Mouse (Mus musculus): ENCODE measurements at regions not wholly inside any gene's neighbourhood (a gene's known extent, or its start where the extent isn't known, plus 50 kb on each side); places are given as distances from the start of the nearest gene placed in this dataset.

DNA sequence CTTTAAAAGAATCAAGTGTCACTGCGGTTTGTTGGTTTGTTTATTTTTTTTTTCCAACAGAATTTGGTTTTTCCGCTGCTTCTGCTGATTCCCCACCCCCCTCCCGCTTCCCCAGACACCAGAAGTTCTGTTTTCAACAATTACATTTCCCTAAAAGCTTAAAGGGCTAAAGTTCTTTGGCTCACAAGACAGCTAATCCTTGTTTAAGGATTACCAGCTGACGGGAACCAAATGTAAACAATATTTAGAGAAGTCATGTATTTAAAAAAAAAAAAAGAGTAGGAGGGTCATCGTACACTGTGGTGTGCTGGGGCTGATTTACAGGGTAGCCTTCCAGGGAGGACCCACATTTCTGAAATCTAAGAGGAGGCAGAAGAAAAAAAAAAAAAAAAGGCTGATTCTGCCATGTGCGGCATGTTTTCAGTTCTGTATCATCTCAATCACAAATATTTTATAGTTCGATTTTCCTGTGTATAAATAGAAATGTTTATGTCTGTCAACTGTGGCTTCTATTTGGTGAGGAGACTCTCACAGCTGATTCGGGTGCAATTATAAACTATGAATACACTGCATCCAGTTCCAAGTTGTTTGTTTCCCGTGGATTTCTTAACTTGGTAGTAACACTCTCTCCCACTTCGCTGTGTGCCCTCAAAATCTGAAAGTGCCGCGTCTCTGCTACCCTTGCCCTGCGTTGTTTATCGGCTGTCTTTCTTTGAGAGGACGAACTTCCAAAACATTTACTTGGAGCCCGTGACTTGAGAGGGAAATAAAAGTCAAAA is 456.3 kb upstream of the Jarid2 start:
- ChIA-PET POLR2A (interaction anchor here in 1 of 4 experiments (0.7 to 1.0 kb wide), 2 partner anchors 139 to 388 kb away, joined by 3 read pairs; no protein-coding TSS in a partner anchor), CTCF (interaction anchor here in 3 of 4 experiments (0.7 to 1.3 kb wide), 3 partner anchors 18 to 413 kb away, joined by 4 to 6 read pairs (median 6); no protein-coding TSS in a partner anchor)

DNA sequence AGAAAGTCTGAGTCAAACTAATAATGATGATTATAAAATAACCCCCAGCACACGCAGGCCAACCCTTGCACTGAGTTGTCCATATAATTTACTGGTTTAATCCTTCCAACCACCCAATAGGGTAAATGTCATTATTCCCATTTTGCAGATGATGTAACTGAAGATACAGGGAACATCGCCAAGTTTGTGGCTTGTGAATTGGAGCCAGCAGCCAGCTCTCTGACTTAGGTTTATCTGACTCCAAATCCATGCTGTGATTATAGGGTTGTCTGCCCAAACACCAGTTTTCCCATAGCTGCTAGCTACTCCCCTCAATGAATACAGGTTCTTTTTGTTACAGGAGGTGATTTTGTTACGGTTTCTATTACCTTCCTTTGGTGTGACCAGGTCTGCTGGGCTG is 451.3 kb upstream of the Jarid2 start:
- POLR2A ChIA-PET, result no interaction called here
- CTCF ChIA-PET, result no interaction called here

DNA sequence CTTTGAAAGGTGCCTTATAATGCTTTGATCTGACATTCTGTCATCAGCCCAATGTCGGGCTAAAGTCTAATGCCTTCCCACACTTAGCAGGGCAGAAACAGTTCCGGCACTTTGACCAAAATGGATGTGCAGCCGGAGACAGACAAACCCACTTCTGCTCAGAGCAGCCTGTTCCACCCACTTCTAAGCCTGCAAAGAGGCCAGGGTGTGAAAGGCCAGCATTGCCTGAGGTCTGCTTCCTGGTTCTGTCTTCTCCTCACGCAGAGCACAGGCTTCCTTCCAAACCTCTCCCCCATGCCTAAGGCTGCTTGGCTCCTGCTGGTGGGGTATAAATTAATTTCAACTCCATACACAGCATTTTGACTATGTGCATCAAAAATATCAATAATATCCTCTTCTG is 450.2 kb upstream of the Jarid2 start:
- POLR2A ChIA-PET, result no interaction called here
- CTCF ChIA-PET, result no interaction called here

DNA sequence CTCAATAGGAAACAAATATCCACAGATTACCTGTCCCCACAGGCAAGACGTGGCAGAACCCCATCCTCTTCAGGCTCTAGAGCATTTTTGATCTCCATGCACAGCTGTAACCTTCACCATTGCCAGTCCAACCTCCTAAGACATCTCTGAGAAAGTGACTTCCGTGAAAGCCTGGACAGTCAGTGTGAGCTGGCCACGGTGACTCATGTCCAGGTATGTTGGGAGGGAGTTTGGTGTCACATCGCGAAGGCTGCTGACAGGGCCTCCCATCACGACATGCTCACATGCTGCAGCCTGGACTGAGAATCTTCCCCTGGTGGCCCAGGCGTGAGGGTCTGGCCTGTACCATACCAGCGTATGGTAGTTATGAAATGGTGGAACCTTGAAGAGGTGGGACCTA is 449.0 kb upstream of the Jarid2 start:
- ChIA-PET CTCF (no interaction called here), POLR2A (interaction anchor here in 1 of 4 experiments (0.7 kb wide), 1 partner anchor 47 kb away, joined by 3 read pairs; no protein-coding TSS in a partner anchor)

DNA sequence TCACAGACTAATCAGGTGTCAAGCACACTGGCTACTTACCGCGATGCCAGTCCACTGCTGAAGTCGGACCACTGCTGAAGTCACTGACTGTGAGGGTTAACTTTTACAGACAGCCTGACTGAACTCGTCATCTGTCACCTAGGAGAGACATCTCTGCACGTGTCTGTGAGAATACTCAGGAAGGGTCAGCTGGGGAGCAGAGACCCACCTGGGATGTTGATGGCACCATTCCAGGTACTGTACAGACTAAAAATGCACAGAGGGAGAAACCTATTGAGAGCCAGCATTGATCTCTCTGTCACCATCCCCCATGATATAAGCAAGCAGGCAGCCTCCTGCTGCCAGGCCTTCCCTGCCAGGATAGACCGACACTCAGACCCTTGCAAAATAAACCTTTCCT is 447.5 kb upstream of the Jarid2 start:
- ChIA-PET CTCF (no interaction called here), POLR2A (no interaction called here)

DNA sequence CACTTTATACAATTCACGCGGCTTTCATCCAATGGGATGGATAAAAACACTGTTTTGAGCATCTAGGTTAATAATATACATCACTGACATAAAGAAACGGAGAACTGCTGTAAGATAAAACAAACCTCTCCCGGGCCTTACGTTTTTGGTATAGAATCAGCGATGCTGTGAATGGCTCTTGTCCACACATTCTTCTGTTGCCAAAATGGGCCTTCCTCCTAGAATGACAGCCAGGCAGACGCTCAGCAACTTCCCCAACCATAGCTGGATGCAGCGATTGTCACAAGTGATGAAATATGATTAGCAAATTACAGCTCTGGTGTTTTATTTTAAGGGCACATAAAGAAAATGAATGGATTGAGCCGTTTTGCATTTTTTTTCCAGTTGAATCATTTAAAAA is 447.0 kb upstream of the Jarid2 start:
- ChIA-PET POLR2A (no interaction called here), CTCF (no interaction called here)

DNA sequence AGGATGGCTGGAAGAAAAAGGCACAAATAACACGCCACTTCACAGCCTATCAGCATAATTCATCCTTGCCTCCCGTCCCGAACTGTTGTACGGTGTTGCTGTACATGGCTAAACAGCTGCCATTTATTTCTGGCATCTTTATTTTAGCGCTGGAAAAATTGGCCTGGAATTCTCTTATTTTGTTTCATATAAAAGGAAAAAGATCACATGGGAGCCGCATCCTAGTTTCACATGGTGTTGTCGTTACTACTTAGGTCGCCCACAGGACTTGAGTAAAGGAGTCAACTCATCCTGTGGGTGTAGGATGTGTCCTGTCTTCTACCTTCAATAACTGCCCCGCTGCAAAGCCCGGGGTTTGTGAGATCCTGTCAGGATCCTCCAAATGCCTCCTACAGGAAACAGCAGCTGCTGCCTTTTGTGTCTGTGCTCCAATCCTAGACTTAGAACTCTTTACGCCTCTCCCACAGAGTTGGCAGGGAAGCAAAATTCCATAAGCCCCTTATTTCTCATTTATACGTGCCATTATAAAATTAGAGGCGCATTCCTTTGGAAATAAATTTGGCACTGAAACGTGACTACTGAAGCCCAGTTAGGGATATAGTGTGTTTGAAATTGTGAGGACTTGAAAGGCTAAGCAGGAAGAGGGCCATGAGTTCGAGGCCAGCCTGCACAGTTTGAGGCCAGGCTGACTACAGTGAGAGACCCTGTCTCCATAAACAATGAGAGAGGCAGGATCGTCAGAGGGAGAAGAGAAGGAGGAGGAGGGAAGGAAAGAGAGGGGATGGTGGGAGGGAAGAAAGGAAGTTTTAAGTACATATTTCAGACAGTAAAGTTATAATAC is 446.3 kb upstream of the Jarid2 start:
- POLR2A ChIA-PET, result no interaction called here

DNA sequence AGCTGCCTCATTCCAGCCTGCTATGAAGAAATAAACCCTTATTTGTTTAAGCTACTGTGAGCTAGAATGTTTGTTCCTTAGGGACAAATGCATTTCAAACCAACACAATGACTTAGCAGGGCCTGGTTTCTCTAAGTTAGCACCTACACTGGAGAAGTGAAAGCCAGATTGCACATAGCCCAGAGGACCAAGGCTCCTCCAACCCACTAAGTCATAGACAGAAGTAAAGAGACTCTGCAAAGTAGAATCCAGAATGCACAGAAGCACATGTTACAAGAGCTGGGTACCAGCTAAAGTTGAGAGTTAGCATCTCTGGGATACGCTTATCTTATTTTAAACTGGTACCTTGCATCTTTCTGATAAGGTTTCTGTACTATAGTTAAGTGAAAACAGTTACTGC is 443.4 kb upstream of the Jarid2 start:
- ChIA-PET POLR2A (no interaction called here), CTCF (no interaction called here)

More for the DNA sequence above, 446.3 kb upstream of the Jarid2 start:
- CTCF ChIA-PET, result no interaction called here

DNA sequence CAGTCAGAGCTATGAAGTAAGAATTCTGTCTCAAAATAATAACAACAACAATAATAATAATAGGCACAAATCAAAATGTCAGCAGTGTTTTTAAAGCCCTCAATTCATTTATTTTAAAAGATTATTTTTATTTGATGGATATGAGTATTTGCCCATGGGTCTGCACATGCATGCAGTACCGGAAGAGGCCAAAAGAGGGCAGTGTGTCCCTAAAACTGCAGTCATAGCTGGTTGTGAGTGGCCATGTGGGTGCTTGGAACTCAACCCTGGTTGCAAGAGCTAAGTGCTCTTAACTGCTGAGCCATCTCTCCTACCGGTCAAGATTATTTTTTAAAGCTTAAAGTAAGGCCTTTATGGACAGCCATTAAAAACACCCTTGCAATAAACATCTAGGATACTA is 439.1 kb upstream of the Jarid2 start:
- ChIA-PET CTCF (interaction anchor here in 2 of 4 experiments (0.8 to 1.1 kb wide), 6 partner anchors 10 to 719 kb away, joined by 3 to 6 read pairs (median 3); no protein-coding TSS in a partner anchor), POLR2A (interaction anchor here in 2 of 4 experiments (0.6 to 1.3 kb wide), 3 partner anchors 10 to 99 kb away, joined by 4 to 5 read pairs (median 5); no protein-coding TSS in a partner anchor)

DNA sequence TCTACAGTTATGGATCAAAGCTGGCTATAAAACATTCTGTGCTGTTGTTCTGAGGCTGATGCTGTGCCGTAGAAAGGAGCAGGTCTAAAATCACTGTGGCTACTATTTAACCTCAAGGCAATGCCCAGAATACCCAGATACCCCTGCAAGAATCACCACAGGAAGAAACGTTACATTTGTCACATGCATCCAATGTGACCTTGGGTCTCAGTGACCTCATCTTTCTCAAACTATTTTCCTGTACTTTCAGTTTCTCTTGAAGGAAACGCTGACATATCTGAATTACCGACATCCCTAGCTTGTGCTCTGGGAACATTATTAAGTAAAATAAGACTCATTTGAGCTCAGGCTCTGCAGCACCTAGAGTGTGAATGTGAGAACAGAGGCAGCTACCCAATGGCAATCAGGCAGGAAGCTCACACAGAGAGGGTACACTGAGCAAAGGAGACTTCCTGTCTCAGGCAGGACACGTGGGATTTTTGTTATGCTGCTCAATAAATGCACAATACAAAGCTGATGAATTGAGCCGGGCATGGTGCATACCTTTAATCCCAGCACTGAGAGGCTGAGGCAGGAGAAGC is 436.7 kb upstream of the Jarid2 start:
- ChIA-PET POLR2A (interaction anchor here in 2 of 4 experiments (0.5 to 0.6 kb wide), 2 partner anchors 355 to 591 kb away, joined by 3 read pairs; no protein-coding TSS in a partner anchor), CTCF (interaction anchor here in 1 of 4 experiments (0.6 kb wide), 2 partner anchors 10 to 463 kb away, joined by 7 to 9 read pairs; no protein-coding TSS in a partner anchor)

DNA sequence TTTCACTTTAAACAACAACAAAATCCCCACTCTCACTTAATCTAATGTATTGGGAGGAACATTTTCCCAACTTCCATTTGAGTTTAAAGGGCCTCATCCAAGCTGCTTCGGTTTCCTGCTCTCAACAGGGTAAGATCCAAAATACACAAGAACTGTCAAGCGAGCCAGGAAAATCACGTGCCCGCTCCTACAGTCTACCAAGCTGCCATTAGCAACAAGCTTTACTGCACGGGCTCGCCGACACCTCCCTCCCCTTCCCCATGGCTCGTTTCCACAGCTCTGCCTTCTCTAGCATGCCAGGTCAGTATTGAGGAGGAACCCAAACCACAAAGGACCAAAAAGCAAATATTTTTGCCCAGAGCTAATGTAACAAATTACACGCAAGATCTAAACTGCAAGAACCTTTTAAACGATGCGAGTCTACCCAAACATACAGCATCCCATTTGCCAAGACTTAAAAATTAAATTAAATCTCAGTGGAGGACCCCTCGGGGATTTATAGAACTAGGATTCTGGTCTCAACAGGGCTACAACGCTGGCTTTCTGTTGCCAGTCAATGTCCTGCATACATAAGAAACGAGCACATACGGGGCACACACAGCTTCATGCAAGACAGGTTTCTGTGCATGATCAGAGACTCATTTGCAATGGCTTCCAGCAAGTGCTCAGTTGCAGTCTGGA is 435.4 kb upstream of the Jarid2 start:
- ChIA-PET POLR2A (interaction anchor here in 2 of 4 experiments (0.5 kb wide), 2 partner anchors 258 to 408 kb away, joined by 3 to 6 read pairs; no protein-coding TSS in a partner anchor), CTCF (no interaction called here)

DNA sequence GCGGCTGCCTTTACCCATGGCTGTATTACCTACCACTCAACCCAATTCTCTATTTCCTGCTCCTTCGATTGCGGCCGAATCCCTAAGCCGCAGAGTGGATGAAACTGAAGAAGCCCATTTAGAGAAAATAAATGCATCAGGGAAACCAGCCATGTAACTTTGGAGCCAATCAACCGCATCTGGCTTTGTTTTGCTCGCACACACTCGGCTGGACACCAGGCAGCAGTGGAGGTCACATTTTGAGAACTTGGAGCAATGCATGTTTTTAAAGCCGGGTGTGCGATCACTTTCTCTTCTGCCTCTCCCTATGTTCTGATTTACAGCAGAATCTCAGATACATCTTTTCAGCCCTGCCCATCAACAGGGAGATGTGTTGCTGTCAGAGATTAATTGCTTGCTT is 433.7 kb upstream of the Jarid2 start:
- POLR2A ChIA-PET, result no interaction called here
- CTCF ChIA-PET, result interaction anchor here in 1 of 4 experiments (0.7 kb wide), 1 partner anchor 124 kb away, joined by 7 read pairs; no protein-coding TSS in a partner anchor

DNA sequence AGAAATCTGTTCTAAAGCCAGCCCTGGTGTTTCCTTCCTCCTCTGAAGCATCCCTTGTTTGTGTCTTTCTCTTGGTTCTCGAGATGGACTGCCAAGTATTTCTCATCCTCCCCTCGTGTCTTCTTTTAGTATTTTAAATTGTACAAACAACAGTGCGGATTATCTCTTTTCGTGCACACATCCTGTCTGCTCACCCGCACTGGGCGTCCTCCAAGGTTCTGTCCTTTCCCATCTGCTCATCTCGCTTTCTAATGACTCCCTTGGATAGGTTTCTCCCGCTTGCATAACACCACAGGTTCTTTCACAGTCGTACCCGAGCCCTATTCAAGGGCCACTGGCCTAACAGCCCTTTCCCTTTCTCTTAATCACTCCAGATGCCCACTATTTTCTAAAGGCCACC is 428.7 kb upstream of the Jarid2 start:
- CTCF ChIA-PET, result no interaction called here

DNA sequence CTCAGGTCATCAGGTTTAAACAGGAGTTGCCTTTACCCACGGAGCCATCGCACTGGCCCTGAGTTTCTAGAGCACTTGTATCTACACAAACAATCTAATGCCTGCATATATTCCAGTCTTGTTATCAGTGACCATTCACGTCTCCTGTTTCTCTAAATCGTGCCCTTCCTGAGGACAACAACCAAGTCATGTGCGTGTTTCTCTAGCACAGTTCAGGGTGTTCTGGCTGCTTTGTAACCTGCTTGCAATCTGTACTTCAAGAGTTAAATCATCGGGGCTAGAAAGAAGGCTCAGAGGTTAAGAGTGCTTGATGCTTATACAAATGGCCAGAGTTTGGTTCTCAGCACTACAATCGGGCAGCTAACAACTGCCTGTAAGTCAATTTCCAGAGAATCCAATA is 428.1 kb upstream of the Jarid2 start:
- CTCF ChIA-PET, result no interaction called here

More for the DNA sequence above, 428.7 kb upstream of the Jarid2 start:
- POLR2A ChIA-PET, result interaction anchor here in 2 of 4 experiments (1.1 to 2.1 kb wide), 2 partner anchors 11 to 63 kb away, joined by 3 to 5 read pairs; no protein-coding TSS in a partner anchor

DNA sequence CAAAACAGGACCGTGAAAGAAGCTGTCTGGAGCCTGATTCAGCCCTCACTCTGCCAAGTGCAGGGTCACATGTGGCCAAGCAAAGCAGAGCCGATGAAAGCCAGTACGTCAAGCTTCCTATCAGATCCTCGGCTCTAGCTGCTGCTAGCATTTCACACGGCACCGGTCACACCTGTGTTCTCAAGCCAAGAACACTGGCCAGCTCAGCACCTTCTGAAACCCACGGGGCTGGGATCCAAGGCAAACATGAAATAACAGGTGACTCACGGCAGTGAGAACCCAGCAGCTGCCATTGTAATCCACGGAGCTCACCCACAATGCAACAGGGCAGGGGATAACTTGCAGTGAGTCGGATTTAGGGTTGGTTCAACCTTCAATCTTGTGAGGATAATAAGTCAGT is 427.3 kb upstream of the Jarid2 start:
- ChIA-PET CTCF (interaction anchor here in 1 of 4 experiments (0.6 kb wide), 1 partner anchor 12 kb away, joined by 12 read pairs; no protein-coding TSS in a partner anchor), POLR2A (interaction anchor here in 2 of 4 experiments (0.6 to 0.8 kb wide), 3 partner anchors 12 to 580 kb away, joined by 3 to 9 read pairs (median 3); no protein-coding TSS in a partner anchor)

More for the DNA sequence above, 428.1 kb upstream of the Jarid2 start:
- POLR2A ChIA-PET, result interaction anchor here in 2 of 4 experiments (0.8 to 2.1 kb wide), 3 partner anchors 11 to 264 kb away, joined by 3 to 5 read pairs (median 3); no protein-coding TSS in a partner anchor

DNA sequence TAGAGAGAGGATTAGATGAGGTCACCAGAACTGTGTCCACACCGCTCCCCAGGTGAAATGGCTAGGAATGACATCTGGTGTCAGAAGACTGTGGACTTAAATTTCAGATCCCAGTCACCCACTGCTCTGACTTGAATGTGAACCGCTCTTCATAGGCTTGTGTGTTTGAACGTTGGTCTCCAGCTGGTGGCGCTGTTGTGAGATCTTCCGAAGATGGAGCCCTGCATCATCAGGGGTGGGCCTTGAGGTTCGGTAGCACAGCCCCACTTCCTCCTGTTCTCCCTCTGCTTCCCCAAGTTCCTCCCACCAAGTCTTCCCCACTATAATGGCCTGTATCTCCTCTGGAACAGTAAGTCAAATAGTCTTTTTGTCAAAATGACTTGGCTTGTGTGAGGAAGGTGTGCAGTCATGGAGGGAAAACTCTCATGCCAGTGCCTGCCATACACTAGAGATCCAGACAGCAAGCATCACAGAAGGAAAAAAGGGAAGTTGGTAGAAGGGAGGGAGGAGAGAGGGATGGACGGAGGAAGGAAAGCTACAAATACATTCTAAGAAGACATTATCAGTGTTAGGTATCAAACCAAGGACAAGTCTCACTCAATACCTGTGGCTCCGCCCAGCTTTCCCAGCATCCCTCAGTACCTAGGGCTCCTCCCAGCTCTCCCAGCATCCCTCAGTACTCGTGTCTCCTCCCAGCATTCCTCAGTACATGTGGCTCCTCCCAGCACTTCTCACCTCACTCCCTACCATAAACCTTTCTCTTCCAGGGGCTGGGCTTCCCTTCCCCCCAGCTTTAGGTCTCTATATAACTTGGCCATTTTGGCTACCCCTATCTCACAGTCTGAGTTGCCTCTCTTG is 423.9 kb upstream of the Jarid2 start:
- CTCF ChIA-PET, result interaction anchor here in 2 of 4 experiments (1.0 to 1.2 kb wide), 2 partner anchors 27 to 77 kb away, joined by 3 to 4 read pairs; no protein-coding TSS in a partner anchor
- POLR2A ChIA-PET, result interaction anchor here in 1 of 4 experiments (0.7 kb wide), 1 partner anchor 1507 kb away, joined by 18 read pairs; no protein-coding TSS in a partner anchor

DNA sequence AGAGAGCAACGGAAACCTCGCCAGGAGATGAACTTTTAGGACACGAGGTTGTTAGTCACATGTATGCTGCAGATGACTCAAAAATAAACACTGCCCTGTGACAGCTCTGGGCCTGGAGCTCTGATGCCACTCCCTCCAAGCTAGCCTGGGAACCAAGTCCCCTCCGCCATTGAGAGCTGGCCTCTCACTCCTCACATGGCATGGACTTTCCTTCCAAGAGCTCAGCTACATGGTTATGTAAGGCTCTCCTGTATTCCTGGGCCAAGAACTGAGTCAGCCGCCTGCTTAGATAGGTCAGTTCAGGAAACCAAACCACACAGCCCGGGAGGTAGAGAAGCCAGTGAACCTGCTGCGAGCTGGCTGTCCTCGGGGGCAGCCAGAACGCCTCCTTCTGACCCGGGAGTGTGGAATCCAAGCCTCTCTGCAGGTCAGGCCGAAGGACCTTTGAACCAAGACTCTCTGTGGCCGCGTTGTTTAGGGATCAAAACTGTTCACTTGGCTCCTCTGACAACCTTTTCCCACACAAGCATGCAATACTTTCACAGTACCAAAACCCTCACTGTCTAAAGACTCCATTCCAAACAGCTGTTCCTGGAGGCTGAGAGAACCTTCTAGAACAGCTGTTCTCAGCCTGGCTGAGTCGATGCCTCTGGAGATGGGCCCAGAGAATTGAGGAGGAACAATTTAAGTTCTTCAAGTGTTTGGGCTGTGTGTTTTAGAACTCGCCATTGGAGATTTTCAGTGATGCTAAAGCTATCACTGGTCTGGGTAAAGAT is 422.8 kb upstream of the Jarid2 start:
- CTCF ChIA-PET, result interaction anchor here in 3 of 4 experiments (0.6 to 1.1 kb wide), 3 partner anchors 35 to 711 kb away, joined by 3 to 5 read pairs (median 3); no protein-coding TSS in a partner anchor
- POLR2A ChIA-PET, result no interaction called here
